Mouse (Mus musculus) left cerebral cortex, postnatal 14 days (tissue): ENCODE data around the gene Cdk20. TPM values are rescaled to one million over a fixed set of nuclear protein-coding genes. Genes with fewer than 3 reads are reported as not detected.

Source experiments
- DNase-seq, 2 experiments: peaks; one replicate each; pipeline ENCODE4 v3.0.0; 2021 to 2022; ENCODE audit warnings: low spot score in 2 of 2, mixed read lengths in 1 of 2
- intact Hi-C: fragments of 180-260 bp; cut with DNase I; formaldehyde crosslinking; loops from one replicate; pipeline ENCODE4 v1.15.1; 2025
- total RNA-seq, 2 experiments: library from RNA; stranded (reverse); gene quantifications; 2 replicates each; pipeline ENCODE4 v1.2.3; 2021

Cdk20 gene
- total RNA-seq, 2 experiments from 2014 or later = 10.3 to 11.9 TPM

GRCm38 (mm10) chr13:64462581-64462980, 30.5 kb downstream of the Cdk20 start:
- intact Hi-C loops = no loop called here
- DNase-seq = no peak

- peak in 1 of 2 experiments; percentile 10 for DNase-seq
Observed at GRCm38 (mm10) chr13:64465166-64465565, 33.1 kb downstream of the Cdk20 start.

GRCm38 (mm10) chr13:64467886-64468285, 35.8 kb downstream of the Cdk20 start:
- intact Hi-C loops = no loop called here
- DNase-seq = no peak

More at GRCm38 (mm10) chr13:64465166-64465565, 33.1 kb downstream of the Cdk20 start:
- intact Hi-C loops = no loop called here

GRCm38 (mm10) chr13:64477968-64478367, 45.9 kb downstream of the Cdk20 start:
- DNase-seq = no peak
- intact Hi-C loops = no loop called here

GRCm38 (mm10) chr13:64479960-64480359, 47.8 kb downstream of the Cdk20 start:
- intact Hi-C loops = no loop called here
- no peak for DNase-seq

- no peak for DNase-seq
- intact Hi-C loops = no loop called here
Observed at GRCm38 (mm10) chr13:64489886-64490285, 57.8 kb downstream of the Cdk20 start.

Other genes with a start within 250 kb of the Cdk20 start
- 1 to 10 TPM; 4.6 to 6.0 TPM for gene Cdc14b, start 157.0 kb upstream of the Cdk20 start, total RNA-seq
- 10 to 100 TPM; 10.5 to 15.0 TPM for gene Aaed1, start 119.6 kb upstream of the Cdk20 start, total RNA-seq
- 100 to 1,000 TPM; 179 to 186 TPM for gene Ctsl, start 61.4 kb upstream of the Cdk20 start, total RNA-seq
- gene Fam240b, start 65.5 kb downstream of the Cdk20 start, total RNA-seq = not detected